Mouse (Mus musculus): ENCODE measurements around the gene Abcg4.

- TF ChIP-seq CTCF (IDR thresholded peaks at IDR 0.05; ENCODE audit: borderline replicate concordance, control insufficient read depth, extremely low read depth, insufficient read depth, low read length, poor library complexity): no peak
- TF ChIP-seq POLR2A (IDR thresholded peaks at IDR 0.05; ENCODE audit: control insufficient read depth, extremely low read depth, insufficient read depth, low read length, poor library complexity): no peak
Measured at GRCm38 (mm10) chr9:44309756-44310155, 21.3 kb upstream of the Abcg4 start.
